Mouse (Mus musculus): Measurements from ENCODE around the gene Midn.

DNA sequence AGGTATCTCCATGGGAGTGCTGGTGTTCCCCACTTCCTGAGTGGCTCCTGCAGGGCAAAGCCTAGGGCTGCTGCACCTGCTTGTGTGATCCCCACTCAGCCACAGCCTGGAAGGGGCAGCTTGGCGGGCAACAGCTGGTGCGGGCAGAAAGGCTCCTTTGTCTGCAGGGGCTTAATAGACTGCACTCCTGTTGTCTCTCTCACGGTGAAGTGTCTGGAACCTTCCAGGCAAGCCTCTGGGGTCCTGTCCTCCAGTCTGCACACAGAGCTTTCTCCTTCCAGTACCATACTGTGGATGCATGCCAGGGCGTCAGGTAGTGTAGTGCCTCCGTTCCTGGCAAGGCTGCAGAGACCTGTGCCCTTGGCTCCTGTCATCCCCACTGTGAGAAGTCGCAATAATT is 29.5 kb upstream of the Midn start:
- TF ChIP-seq CTCF (IDR thresholded peaks at IDR 0.05; ENCODE audit: extremely low read depth, insufficient read length, insufficient replicate concordance, low read depth, low read length) (no peak), POLR2A (IDR thresholded peaks at IDR 0.05; ENCODE audit: low read depth, low read length) (no peak)
